Comparison of ENCODE assay signal across 14 mouse cellular contexts in genomic region chr3:158886732-158887386, GRCm38 (mm10).
DNase-seq lines count a peak whose midpoint lies in the region; ATAC-seq lines count a peak whose summit lies in the region.
"Had no signal": no experiment of that assay in that cellular context is flagged by ENCODE, and none has a peak within 500 bp of the region (broad histone marks: within the 10 kb centered on the region; RNA-seq: fewer than 3 reads in every experiment).

No protein-coding gene starts in this region.

- no peak overlapping the region for H3K9ac ChIP-seq in hindbrain, embryonic 13.5 days
- H3K9ac ChIP-seq in hindbrain, embryonic 11.5 days (ENCODE audit: low read depth, low read length): no peak overlapping the region
- H3K9ac ChIP-seq in limb, embryonic 11.5 days (ENCODE audit: low read length): no peak overlapping the region
- no peak overlapping the region for H3K9ac ChIP-seq in forebrain, embryonic 14.5 days (ENCODE audit: low read length)
- H3K9ac ChIP-seq in midbrain, embryonic 14.5 days (replicated peaks; ENCODE audit: low read length): no peak overlapping the region
- H3K9ac ChIP-seq: limb, embryonic 13.5 days; stomach, embryonic 15.5 days had no signal

- H3K4me3 ChIP-seq in hindbrain, embryonic 13.5 days: no peak overlapping the region
- no peak overlapping the region for H3K4me3 ChIP-seq in hindbrain, embryonic 11.5 days (ENCODE audit: low read depth, low read length)
- no peak overlapping the region for H3K4me3 ChIP-seq in limb, embryonic 11.5 days (ENCODE audit: low read depth, low read length)
- H3K4me3 ChIP-seq in limb, embryonic 10.5 days: no peak overlapping the region
- no peak overlapping the region for H3K4me3 ChIP-seq in forebrain, embryonic 14.5 days (ENCODE audit: low read depth, low read length)
- no peak overlapping the region for H3K4me3 ChIP-seq in midbrain, embryonic 14.5 days (replicated peaks; ENCODE audit: low read depth, low read length)
- H3K4me3 ChIP-seq: limb, embryonic 13.5 days; stomach, embryonic 15.5 days had no signal

- H3K27me3 ChIP-seq in hindbrain, embryonic 13.5 days: no peaks in the 10 kb centered on the region
- H3K27me3 ChIP-seq in hindbrain, embryonic 11.5 days (ENCODE audit: control insufficient read depth, insufficient read depth, low read length): no peaks in the 10 kb centered on the region
- no peaks in the 10 kb centered on the region for H3K27me3 ChIP-seq in limb, embryonic 11.5 days (ENCODE audit: control insufficient read depth, insufficient read depth, low read length)
- no peaks in the 10 kb centered on the region for H3K27me3 ChIP-seq in limb, embryonic 10.5 days (ENCODE audit: low read depth, poor library complexity, severe bottlenecking)
- H3K27me3 ChIP-seq in forebrain, embryonic 14.5 days (replicated peaks; ENCODE audit: control insufficient read depth, insufficient read depth, low read length): no peaks in the 10 kb centered on the region
- H3K27me3 ChIP-seq in midbrain, embryonic 14.5 days (ENCODE audit: control insufficient read depth, insufficient read depth, low read length): no peaks in the 10 kb centered on the region
- H3K27me3 ChIP-seq: limb, embryonic 13.5 days; Patski; stomach, embryonic 15.5 days had no signal

- H3K4me2 ChIP-seq in hindbrain, embryonic 13.5 days: no peak overlapping the region
- no peak overlapping the region for H3K4me2 ChIP-seq in hindbrain, embryonic 11.5 days (replicated peaks; ENCODE audit: low read depth, low read length)
- H3K4me2 ChIP-seq in limb, embryonic 11.5 days (ENCODE audit: low read depth, severe bottlenecking): no peak overlapping the region
- H3K4me2 ChIP-seq in forebrain, embryonic 14.5 days (ENCODE audit: low read length): no peak overlapping the region
- no peak overlapping the region for H3K4me2 ChIP-seq in midbrain, embryonic 14.5 days (ENCODE audit: low read length)
- H3K4me2 ChIP-seq: limb, embryonic 13.5 days; stomach, embryonic 15.5 days had no signal

- peak; percentile 28; the same call in 1 of the 2 replicates for ATAC-seq in hindbrain, embryonic 13.5 days (ENCODE audit: low FRiP score)
- ATAC-seq in hindbrain, embryonic 11.5 days (ENCODE audit: low FRiP score): no peak
- 0 out of 2 replicates have a peak, but pooled peaks have one; percentile 13 for ATAC-seq in limb, embryonic 11.5 days (ENCODE audit: insufficient number of reproducible peaks, low FRiP score, low TSS enrichment, low read depth)
- peak; percentile 84 for ATAC-seq in forebrain, embryonic 14.5 days
- peak; percentile 5; the same call in 1 of the 2 replicates for ATAC-seq in midbrain, embryonic 14.5 days (ENCODE audit: low FRiP score, low TSS enrichment)
- ATAC-seq: Patski had no signal

- H3K4me1 ChIP-seq in hindbrain, embryonic 13.5 days (replicated peaks): no peaks in the 10 kb centered on the region
- no peaks in the 10 kb centered on the region for H3K4me1 ChIP-seq in hindbrain, embryonic 11.5 days (replicated peaks; ENCODE audit: control insufficient read depth, insufficient read depth, low read length)
- no peaks in the 10 kb centered on the region for H3K4me1 ChIP-seq in limb, embryonic 11.5 days (ENCODE audit: control insufficient read depth, insufficient read depth, low read length)
- H3K4me1 ChIP-seq in limb, embryonic 10.5 days: no peaks in the 10 kb centered on the region
- peaks cover 5% of the 10 kb centered on the region for H3K4me1 ChIP-seq in forebrain, embryonic 14.5 days (ENCODE audit: control insufficient read depth, insufficient read depth, low read length)
- H3K4me1 ChIP-seq in midbrain, embryonic 14.5 days (ENCODE audit: control insufficient read depth, insufficient read depth, low read length): no peaks in the 10 kb centered on the region
- H3K4me1 ChIP-seq: limb, embryonic 13.5 days; stomach, embryonic 15.5 days had no signal

- DNase-seq in hindbrain, embryonic 11.5 days (ENCODE audit: low spot score): no peak
- DNase-seq in limb, embryonic 11.5 days (ENCODE audit: low spot score): no peak
- DNase-seq in limb, embryonic 10.5 days (ENCODE audit: low spot score): no peak
- peak; percentile 72 for DNase-seq in forebrain, embryonic 14.5 days (ENCODE audit: low spot score)
- DNase-seq in midbrain, embryonic 14.5 days: peak; percentile 57
- no peak for DNase-seq in retina, postnatal 1 day
- DNase-seq in thymus, postnatal 14 days: no peak
- DNase-seq: cerebellum, adult 9-10 months; lung, postnatal 36 days had no signal

- no peak overlapping the region for H3K27ac ChIP-seq in hindbrain, embryonic 13.5 days
- H3K27ac ChIP-seq in hindbrain, embryonic 11.5 days (ENCODE audit: low read depth, low read length): no peak overlapping the region
- H3K27ac ChIP-seq in limb, embryonic 11.5 days (replicated peaks; ENCODE audit: low read depth, low read length): no peak overlapping the region
- no peak overlapping the region for H3K27ac ChIP-seq in limb, embryonic 10.5 days
- H3K27ac ChIP-seq in forebrain, embryonic 14.5 days (ENCODE audit: low read depth, low read length): no peak overlapping the region
- no peak overlapping the region; the same call in 1 of the 2 replicates for H3K27ac ChIP-seq in midbrain, embryonic 14.5 days (replicated peaks; ENCODE audit: low read depth, low read length)
- H3K27ac ChIP-seq: kidney, postnatal 0 days; limb, embryonic 13.5 days; stomach, embryonic 15.5 days had no signal

- H3K36me3 ChIP-seq in hindbrain, embryonic 13.5 days: no peaks in the 10 kb centered on the region
- no peaks in the 10 kb centered on the region for H3K36me3 ChIP-seq in hindbrain, embryonic 11.5 days (ENCODE audit: control insufficient read depth, insufficient read depth, low read length)
- H3K36me3 ChIP-seq in limb, embryonic 11.5 days (ENCODE audit: control insufficient read depth, insufficient read depth, low read length): no peaks in the 10 kb centered on the region
- H3K36me3 ChIP-seq in limb, embryonic 10.5 days: no peaks in the 10 kb centered on the region
- H3K36me3 ChIP-seq in forebrain, embryonic 14.5 days (ENCODE audit: control insufficient read depth, insufficient read depth, low read length): no peaks in the 10 kb centered on the region
- H3K36me3 ChIP-seq in midbrain, embryonic 14.5 days (ENCODE audit: control insufficient read depth, insufficient read depth, low read length): no peaks in the 10 kb centered on the region
- H3K36me3 ChIP-seq: limb, embryonic 13.5 days; stomach, embryonic 15.5 days had no signal

- 76% methylated on average over 1 of the region's 1 CpGs for WGBS in hindbrain, embryonic 13.5 days
- WGBS in hindbrain, embryonic 11.5 days: 75% methylated on average over 1 of the region's 1 CpGs
- 83% methylated on average over 1 of the region's 1 CpGs for WGBS in limb, embryonic 11.5 days
- 79% methylated on average over 1 of the region's 1 CpGs for WGBS in limb, embryonic 10.5 days
- WGBS in forebrain, embryonic 14.5 days: 79% methylated on average over 1 of the region's 1 CpGs
- WGBS in midbrain, embryonic 14.5 days: 92% methylated on average over 1 of the region's 1 CpGs

- H3K9me3 ChIP-seq in hindbrain, embryonic 13.5 days: no peaks in the 10 kb centered on the region
- H3K9me3 ChIP-seq in hindbrain, embryonic 11.5 days (ENCODE audit: control insufficient read depth, low read length): no peaks in the 10 kb centered on the region
- H3K9me3 ChIP-seq in limb, embryonic 11.5 days (ENCODE audit: control insufficient read depth, low read length): no peaks in the 10 kb centered on the region
- H3K9me3 ChIP-seq in limb, embryonic 10.5 days (replicated peaks): no peaks in the 10 kb centered on the region
- no peaks in the 10 kb centered on the region for H3K9me3 ChIP-seq in forebrain, embryonic 14.5 days (replicated peaks; ENCODE audit: control insufficient read depth, low read length)
- no peaks in the 10 kb centered on the region for H3K9me3 ChIP-seq in midbrain, embryonic 14.5 days (ENCODE audit: control insufficient read depth, low read length)
- H3K9me3 ChIP-seq: limb, embryonic 13.5 days; stomach, embryonic 15.5 days had no signal

Comparison
In these comparisons a context has a peak if more than half of its experiments do, and no peak if none do; other contexts are left out.
1. DNase-seq: peak in forebrain, embryonic 14.5 days (single experiment) and midbrain, embryonic 14.5 days (single experiment); none in hindbrain, embryonic 11.5 days (single experiment), limb, embryonic 11.5 days (single experiment), limb, embryonic 10.5 days (single experiment), retina, postnatal 1 day (single experiment) and thymus, postnatal 14 days (single experiment).